Mouse (Mus musculus) frontal cortex, postnatal 10 days (tissue): Measurements from ENCODE around the gene Taf5l.
A peak's percentile ranks its signal among the peaks of the same experiment; 100 is the strongest.
"Not testable (repeated sequence)": the region's sequence is repeated elsewhere in the genome, so short reads cannot be mapped to it uniquely, and the experiment has no call there.

Experiments used
- DNase-seq, 2 experiments: peaks; one replicate each; pipeline ENCODE4 v3.0.0; 2022; ENCODE audit warnings: low spot score in 2 of 2, mixed read lengths in 1 of 2

Taf5l gene

GRCm38 (mm10) chr8:123960556-123960955 is 60.6 kb downstream of the Taf5l start:
- not testable (repeated sequence) for DNase-seq

- DNase-seq: no peak
Measured at GRCm38 (mm10) chr8:123960056-123960455, 61.1 kb downstream of the Taf5l start.

GRCm38 (mm10) chr8:123959473-123959872 is 61.7 kb downstream of the Taf5l start:
- no peak for DNase-seq

- DNase-seq: no peak
Measured at GRCm38 (mm10) chr8:123958130-123958529, 63.1 kb downstream of the Taf5l start.

GRCm38 (mm10) chr8:123954246-123954645 is 67.0 kb downstream of the Taf5l start:
- DNase-seq: no peak

GRCm38 (mm10) chr8:123953686-123954085 is 67.5 kb downstream of the Taf5l start:
- DNase-seq: no peak

- peak in 1 of 2 experiments; percentile 23 for DNase-seq
Measured at GRCm38 (mm10) chr8:123950077-123950802, 71.0 kb downstream of the Taf5l start.

GRCm38 (mm10) chr8:123949686-123949986 is 71.6 kb downstream of the Taf5l start:
- DNase-seq: no peak

GRCm38 (mm10) chr8:123948942-123949685 is 72.1 kb downstream of the Taf5l start, which contains the start of gene Nup133:
Gene Nup133, minus strand, starts transcription at chr8:123949265.
- DNase-seq: peak; percentile 98 to 100
